Mouse (Mus musculus) CD4-positive helper T cell, adult 2 months (primary cell): ENCODE results near the gene Rab30.
A peak's percentile ranks its signal among the peaks of the same experiment; 100 is the strongest.
"Not testable (repeated sequence)": the region's sequence is repeated elsewhere in the genome, so short reads cannot be mapped to it uniquely, and the experiment has no call there.

Source experiments
- DNase-seq: peaks from one replicate; pipeline ENCODE4 v3.0.0-alpha.2; 2012; ENCODE audit warnings: low read depth, missing footprints, low spot score

The Rab30 gene

GRCm38 (mm10) chr7:92741152-92741860, at the start of gene Rab30:
Gene Rab30 (plus strand): TSS chr7:92741603.
- DNase-seq = peak; percentile 97

- no peak for DNase-seq
These were observed 45.0 kb upstream of the Rab30 start for GRCm38 (mm10) chr7:92696395-92696794.

GRCm38 (mm10) chr7:92698770-92699169, 42.6 kb upstream of the Rab30 start:
- DNase-seq = no peak

DNA sequence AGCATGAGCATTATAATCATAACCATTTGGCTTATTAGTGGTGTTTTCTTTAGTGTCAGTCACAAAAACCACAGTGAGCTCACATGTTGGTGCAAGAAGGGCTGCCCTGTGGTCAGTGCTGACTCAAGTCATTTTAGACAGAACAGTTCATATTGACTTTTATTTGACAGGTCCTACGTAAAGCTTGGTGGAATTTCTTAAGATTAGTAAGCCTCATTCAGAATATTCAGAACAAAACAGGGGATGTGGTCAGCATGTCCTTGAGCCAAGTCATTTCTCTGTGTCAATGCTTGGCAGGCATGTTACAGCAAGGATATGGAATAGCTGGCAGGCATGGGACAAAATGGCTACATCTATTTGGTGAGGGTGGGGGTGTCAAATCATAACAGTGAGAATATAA, 37.7 kb upstream of the Rab30 start:
- no peak for DNase-seq

DNA sequence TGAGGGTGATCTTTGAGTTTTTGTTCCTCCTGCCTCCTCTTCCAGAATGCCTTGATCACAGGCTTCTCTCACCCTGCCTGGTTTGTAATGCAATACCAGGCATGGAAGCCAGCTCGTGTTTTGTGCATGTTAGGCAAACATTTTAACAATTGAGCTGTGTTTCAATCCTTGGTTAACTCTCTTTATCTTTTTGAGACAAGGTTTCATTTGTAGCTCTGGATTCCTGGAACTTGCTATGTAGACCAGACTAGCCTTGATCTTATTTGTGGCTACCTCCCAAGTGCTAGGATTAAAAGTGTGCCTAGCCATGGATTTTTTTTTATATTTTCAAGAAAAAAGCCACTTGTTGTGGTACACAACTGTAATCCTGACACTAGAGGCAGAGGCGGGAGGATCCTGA, 35.9 kb upstream of the Rab30 start:
- no peak for DNase-seq

GRCm38 (mm10) chr7:92706711-92707110, 34.7 kb upstream of the Rab30 start:
- DNase-seq = no peak

DNA sequence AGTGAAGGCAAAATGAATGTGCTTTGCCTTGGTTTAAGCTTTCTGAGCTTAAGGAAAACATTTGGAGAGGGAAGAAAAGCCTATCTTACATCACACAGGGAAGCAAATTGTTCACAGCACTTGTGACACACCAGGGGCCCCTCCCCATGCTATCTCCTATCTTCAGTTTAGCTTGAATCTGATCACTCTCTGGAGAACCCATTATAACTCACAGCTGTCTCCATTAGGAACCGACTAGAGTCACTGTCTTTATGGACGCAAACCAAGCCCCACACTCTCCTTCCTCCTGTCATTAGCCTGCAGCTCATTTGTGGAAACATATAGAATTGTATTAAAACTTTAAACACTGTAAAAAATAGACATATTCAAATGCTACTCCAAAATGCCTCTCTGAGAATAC, 31.8 kb upstream of the Rab30 start:
- DNase-seq = no peak

DNA sequence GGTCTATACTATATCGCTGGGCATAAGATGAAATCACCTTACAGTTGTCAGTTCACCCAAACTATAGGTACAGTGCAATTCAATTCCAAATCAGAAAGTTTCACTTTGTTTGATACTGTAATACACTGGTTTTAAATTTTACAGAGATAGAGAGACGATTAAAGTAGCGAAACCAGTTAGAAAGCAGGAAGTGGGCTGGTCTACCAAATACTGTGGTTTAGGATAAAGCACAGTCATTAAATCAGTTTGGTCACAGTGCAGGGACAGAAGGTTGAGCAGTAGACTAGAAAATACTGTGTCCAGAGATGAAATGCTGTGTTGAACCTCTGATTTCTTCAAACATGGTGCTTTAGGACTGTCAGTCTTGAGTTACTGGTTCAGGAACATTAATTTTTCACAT, 29.8 kb upstream of the Rab30 start:
- peak; percentile 33 for DNase-seq

- DNase-seq = no peak
These were observed 26.3 kb upstream of the Rab30 start for GRCm38 (mm10) chr7:92715055-92715454.

- DNase-seq = no peak
These were observed 21.1 kb upstream of the Rab30 start for GRCm38 (mm10) chr7:92720156-92720905.

GRCm38 (mm10) chr7:92723750-92724149, 17.7 kb upstream of the Rab30 start:
- DNase-seq = no peak

DNA sequence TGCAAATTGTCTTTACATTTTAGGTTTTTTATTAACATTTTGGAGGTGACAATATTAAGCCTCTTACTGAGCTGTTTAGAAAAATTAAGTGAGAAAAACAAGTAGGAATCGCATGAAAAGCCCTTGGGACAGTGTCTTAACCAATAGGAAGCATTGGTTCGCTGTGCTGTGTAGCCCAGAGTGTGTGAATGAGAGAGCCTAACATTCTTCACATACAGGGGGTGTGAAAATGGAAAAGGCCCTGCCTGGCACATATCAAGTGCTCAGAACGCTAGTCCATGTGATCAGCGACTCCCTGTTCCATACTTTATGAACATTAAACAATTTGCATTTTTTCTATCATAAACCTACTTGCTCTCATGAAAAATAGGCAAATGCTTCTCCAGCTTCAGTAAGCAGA, 17.1 kb upstream of the Rab30 start:
- no peak for DNase-seq

GRCm38 (mm10) chr7:92729583-92729982, 11.8 kb upstream of the Rab30 start:
- not testable (repeated sequence) for DNase-seq

DNA sequence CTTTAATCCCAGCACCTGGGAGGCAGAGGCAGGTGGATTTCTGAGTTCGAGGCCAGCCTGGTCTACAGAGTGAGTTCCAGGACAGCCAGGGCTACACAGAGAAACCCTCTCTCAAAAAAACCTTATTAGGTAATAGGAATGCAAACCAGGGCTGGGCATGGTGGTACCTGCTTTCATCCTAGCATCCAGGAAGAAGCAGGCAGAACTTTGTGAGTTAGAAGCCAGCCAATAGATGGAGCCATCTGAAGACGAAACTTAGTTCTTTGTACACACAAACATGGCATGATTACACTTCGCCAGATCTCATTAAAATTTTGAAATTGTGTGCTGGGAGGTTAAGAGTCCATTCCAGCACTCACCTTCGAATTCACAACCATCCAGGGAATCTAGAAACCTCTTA, 10.9 kb upstream of the Rab30 start:
- DNase-seq = no peak

DNA sequence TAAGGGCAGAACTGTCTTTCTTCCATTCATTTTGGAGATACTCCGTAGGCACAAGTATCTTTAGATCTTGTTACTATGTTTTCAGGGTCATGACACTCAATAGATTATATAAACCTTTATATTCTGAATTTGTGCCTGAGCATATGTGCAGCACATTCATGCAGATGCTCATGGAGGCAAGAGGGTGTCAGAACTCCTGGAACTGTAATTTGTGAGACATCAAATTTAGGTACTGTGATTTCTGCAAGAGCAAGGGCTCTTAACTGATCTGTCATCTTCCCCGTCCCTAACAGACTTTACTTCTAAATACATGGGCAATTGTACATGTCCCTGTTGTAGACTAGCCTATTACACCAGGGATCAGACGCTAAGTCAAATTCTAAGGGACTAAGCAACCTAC, 10.4 kb upstream of the Rab30 start:
- DNase-seq = no peak

GRCm38 (mm10) chr7:92732136-92732535, 9.3 kb upstream of the Rab30 start:
- no peak for DNase-seq

- no peak for DNase-seq
These were observed 3.8 kb upstream of the Rab30 start for GRCm38 (mm10) chr7:92737560-92737959.

- peak; percentile 27 for DNase-seq
These were observed 1.4 kb upstream of the Rab30 start for GRCm38 (mm10) chr7:92739956-92740355.

DNA sequence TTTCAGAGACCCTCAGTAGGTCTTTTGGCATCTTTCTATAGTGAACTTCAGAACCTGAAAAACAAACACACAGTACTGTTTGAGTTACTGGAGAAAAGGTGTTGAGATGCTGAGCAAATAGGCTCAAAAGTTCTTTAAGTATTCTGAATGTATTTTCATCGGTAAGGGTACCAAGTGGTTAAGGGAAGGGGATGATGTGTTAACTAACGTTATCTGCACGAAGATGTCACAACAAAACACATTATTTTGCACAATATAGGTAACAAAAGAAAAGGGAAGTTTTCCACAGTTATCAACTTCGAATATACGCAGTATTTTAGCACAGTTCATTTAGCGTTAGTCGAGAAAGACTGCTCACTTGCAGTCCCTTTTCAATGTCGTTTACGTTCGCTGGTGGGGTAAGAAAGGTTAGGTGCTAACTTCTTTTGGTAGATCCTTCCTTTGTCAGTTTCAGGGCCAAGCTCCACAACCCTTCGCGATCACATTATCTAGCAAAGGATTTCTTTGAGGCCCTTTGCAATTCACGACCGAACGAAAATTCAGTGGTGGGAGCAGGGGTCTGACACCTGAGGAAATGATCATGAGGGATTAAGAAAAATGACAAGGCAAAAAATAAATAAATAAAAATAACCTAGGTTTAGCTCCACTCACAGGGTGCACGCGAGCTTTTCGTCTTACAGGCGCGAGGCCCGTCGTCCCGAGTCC, 840 bp upstream of the Rab30 start:
- DNase-seq = no peak

GRCm38 (mm10) chr7:92741861-92742249, 452 bp downstream of the Rab30 start:
- no peak for DNase-seq

- DNase-seq = peak; percentile 39
These were observed 938 bp downstream of the Rab30 start for GRCm38 (mm10) chr7:92742341-92742741.

- peak; percentile 7 for DNase-seq
These were observed 1.4 kb downstream of the Rab30 start for GRCm38 (mm10) chr7:92742774-92743173.

DNA sequence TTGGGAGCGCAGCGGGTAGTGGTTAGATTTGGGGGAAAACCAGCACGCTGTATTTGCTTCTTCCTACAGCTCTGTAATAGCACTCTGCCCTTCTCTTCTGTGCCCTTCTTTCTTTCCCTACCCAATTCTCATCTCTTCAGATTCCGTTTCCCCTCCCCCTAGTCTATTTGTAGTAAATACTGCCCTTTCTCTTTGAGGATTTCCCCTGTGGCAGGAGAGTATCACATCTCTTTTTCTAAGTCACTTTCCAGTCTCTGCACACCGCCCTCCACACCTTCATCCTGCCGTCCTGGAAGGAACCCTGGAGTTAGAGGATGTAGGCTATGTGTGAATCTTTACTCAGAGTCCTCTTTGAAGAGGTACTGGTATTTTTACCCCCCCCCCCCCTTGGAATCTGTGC, 1.9 kb downstream of the Rab30 start:
- no peak for DNase-seq
